Mouse (Mus musculus): ENCODE results near the gene Gnb4.
A peak's percentile ranks its signal among the peaks of the same experiment; 100 is the strongest.

Gnb4 gene

DNA sequence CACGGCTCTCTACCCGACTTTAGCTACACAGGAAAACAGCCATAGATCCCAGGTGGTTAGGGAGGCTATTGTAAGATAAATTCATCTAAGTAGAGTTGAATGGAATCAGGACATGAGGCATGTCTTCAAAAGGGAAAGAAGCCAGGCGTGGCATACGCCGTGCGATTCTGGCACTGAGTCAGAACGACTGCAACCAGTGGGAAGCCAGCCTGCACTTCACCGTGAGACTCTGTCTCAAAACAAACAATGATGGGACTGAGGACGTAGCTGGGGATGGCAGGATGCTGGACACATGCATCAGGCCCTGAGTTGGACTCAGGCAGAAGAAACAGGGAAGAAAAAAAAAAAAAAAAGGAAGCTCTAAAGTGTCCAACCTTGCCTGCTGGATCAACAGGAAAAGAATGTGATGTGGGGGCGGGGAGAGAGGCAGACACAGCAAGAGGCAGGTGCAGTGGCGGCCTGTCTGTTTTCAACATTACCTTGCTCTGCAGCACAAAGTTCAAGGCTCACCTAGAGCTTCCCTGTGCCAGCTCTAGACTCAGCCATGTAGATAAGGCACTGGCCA lies 4.7 kb downstream of the Gnb4 start:
- peak; percentile 19 to 39 for DNase-seq

DNA sequence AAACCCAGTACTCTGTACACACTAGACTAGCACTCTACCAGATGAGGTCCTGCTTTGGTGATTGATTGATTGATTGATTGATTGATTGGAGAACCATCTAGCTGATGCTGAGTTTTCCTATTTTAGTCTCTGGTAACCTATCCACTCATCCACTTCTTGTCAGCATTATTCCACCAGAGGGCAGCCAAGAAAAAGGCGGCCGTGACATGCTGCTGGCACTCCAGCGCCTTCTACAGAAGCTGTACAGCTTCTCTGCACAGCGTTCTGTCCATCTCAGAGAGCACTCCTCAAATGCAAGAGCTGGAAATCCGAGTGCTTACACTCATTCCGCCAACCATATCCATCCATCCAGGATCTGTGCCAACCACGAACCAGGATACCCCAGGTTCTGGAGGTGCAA lies 5.8 kb downstream of the Gnb4 start:
- DNase-seq, result peak; percentile 56 to 70

DNA sequence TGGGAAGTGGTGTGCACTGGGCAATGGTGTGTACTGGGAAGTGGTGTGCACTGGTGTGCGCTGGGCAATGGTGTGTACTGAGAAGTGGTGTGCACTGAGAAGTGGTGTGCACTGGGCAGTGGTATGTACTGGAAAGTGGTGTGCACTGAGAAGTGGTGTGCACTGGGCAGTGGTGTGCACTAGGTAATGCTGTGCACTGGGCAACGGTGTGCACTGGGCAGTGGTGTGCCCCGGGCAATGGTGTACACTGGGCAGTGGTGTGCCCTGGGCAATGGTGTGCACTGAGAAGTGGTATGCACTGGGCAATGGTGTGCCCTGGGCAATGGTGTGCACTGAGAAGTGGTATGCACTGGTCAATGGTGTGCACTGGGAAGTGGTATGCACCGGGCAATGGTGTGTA lies 7.2 kb downstream of the Gnb4 start:
- DNase-seq, result no peak

DNA sequence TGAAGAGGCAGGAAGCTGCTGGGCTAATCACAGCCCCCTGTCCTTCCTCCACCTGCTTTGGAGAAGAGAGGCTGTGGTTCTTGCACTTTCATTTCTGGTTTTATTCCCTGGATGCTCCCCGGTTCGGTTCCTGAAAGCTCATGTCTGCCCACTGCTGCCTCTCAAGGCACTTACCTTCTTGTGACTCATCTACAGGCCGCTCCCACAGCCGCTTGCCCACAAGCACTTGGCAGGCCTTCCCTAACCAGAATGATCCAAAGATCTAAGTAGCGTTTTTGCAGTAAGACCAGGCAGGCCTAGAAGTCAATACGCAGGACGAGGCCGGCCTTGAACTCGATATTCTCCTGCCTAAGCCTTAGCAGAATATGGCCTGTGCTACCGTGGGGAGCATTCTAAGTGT lies 15.3 kb downstream of the Gnb4 start:
- DNase-seq, result no peak

DNA sequence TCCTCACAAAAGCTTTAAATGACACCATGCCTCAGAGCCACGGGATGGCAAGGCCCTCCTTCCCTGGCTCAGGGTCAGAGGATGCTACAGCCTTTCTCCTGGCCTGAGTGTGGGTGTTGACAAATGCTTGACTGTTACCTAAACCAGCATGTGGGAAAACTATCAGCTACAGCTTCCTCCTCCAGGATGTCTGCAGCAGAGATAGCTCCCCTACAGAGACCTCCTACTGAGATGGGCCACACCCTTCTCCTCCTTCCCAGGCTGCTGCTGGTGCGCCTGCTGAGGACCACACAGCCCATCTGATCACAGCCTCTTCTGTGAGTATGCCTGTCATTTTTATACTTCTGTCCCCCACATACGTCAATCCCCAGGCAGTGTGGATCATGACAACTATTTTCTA lies 17.1 kb downstream of the Gnb4 start:
- DNase-seq, result no peak

DNA sequence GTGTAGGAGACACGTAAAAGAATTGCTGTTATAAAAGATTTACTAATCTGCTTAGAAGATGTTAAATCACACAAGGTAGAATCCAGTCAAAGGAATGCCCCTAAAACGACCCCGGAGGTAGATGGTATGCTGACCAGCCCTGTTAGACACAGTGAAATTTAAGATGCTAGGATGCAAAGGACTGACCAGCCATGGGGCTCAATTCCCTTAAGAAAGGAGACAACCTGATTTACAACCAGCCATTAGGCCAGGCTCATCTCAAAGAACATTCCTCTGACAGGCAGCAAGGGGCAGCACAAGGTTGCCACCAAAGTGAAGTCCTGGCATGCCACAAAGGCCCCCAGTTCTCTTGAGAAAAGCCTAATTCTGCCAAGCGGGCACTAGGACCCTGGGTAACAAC lies 21.3 kb downstream of the Gnb4 start:
- no peak for DNase-seq

DNA sequence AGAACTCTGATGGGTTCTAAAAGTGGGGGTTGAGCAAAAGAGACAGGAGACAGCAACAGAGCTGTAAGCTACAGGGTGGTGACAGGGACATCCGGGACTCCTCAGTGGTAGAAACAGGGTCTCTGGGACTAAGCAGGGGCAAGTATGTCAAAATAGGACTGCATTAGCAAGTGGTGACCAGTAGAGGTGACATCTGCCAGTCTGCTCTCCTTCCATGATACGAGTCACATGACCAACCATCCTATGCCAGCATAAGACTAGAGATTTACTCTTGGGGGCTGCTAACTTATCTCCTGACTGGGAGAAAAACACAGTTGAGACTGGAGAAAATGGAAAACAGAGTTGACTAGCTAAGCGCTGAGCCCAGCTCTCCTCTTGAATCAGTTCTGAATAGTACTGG lies 30.1 kb downstream of the Gnb4 start:
- DNase-seq, result no peak

DNA sequence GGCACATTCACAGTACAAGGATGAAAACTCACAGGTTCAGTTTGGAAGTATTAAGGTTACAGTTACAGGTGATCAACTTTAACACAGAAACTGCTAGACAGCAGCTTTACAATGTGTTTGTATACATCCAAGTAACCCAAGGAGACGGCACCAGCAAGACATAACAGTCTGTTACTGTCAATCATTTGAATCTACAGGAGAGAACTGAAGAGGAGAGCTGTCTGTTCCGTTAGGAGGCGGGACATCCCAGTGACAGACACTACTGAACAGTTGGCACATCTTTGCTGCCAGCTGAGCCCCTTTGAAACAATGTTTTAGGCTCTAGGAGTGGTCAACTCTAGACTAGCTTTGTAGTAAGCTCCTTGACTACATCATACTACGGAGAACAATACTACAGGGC lies 32.9 kb downstream of the Gnb4 start:
- no peak for DNase-seq

DNA sequence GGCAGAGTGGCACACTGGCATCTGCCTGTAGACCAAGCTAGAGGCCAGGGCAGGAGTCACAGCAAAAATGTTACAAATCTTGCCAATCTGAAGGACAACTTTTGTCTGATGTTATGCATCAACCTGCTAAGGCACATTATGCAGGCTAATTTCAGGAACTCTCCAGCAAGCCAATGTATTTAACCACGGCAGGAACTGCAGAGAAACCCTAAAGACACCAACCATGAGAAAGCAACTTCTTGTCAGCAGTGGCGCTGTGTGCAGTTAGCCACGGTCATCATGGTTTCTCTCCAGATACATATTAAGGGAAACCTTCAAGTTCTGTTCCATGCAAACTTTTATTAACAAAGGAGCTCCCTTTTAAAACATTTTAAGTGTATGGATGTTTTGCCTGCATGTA lies 34.5 kb downstream of the Gnb4 start:
- no peak for DNase-seq

DNA sequence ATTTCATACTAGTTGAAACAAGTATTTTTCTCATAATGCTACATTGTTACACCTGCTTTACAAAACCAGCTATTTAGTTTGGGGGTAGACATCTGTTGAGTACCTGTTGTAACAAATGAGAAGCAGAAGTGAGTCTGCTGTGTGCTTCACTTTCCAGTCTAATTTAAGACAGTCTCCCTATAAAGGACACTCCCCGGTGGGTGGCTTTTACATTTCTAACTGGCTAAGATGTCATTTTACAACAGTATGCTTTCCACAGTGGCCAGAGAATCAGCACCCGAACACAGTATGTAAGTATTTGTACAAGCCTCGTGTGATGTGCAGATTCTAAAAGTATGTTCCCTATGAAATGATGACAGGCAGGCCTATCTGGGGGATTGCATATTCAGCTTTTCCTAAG lies 35.6 kb downstream of the Gnb4 start:
- DNase-seq, result no peak

DNA sequence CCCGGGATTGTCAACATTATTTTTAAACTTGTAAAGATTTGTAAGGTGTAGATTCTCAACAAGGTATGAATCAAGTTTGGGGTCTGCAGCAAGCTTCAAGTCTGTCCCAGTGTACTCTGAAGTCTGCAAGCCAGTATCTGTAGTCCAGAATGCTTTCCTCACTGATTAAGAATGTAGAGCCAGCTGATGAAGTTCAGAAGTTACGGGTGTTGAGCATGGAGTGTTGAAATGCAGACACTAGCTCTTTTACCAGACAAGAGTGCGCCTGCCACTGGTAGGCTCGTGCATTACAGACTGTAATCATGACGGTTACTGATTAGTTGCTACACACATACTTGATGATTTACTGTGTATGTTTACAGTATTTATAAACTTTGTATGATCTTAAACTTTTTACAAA lies 37.6 kb downstream of the Gnb4 start:
- DNase-seq, result no peak

DNA sequence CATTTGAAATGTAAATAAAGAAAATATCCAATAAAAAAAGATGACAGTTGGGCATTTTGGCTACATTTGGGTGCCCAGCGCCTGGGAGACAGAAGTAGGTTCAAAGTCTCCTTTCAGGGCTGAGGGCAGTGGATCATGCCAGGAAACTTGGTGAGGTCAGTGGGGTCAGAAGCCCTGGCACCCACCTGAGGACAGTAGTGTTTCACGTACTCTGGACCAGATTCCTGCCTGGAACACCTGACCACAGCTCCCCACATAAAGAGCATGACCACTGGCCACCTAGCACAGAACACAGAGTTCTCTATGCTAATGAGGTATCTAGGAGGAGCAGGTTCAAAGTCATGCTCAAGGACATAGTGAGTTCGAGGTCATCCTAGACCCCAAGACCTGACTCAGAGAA lies 41.2 kb downstream of the Gnb4 start:
- DNase-seq, result no peak

DNA sequence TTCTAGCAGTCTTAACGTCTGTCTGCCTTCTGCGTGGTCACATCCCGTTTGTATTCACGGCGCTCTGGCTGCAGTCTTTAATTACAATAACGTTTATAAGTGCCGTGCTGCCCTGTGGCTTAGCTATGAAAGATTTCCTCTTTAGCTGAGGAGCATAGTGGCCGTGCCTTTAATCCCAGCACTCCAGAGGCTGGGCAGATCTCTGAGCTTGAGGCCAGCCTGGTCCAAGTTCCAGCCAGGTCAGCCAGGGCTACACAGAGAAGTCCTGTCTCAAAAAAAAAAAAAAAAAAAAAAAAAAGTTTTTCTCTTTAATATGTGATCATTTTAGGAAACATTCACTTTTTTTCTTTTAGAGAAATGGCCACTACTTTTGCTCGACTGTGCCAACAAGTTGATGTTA lies 42.5 kb downstream of the Gnb4 start:
- no peak for DNase-seq

DNA sequence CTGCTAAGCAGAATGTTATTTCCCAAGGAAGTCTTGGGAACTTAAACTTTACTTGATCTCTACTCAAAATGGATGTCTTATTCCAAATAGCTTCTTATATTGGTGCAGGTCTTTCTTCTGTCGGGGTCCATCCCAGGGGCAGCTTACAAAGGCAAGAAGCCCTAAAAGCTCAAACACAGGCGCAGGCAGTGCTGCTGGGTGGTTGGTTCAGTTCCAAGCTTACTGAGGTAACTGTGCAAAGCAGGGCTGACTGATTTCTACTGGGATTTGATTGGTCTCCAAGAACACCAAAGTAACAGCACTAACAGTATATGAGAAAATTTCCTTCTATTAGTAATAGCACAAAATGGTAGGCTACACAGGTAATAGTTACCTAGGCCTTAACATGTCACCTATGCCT lies 43.3 kb downstream of the Gnb4 start:
- no peak for DNase-seq

DNA sequence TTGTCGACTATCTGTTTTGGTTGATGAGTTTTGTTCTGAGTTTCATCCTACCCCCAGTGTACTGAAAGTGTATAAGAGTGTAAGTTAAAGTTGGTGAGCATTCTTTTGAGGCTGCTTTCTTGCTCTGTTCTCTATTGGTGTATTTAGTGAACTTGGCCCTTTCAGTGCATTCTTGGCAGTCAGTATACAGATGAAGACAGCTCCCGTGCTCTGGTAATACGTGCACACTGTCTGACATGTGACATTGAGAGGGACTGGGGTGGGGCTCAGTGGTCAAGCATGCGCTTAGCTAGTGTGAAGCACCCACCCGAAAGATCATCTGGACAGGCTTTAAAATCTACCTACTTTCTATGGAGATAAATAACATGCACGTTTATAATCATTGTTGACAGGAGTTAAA lies 53.0 kb downstream of the Gnb4 start:
- no peak for DNase-seq

DNA sequence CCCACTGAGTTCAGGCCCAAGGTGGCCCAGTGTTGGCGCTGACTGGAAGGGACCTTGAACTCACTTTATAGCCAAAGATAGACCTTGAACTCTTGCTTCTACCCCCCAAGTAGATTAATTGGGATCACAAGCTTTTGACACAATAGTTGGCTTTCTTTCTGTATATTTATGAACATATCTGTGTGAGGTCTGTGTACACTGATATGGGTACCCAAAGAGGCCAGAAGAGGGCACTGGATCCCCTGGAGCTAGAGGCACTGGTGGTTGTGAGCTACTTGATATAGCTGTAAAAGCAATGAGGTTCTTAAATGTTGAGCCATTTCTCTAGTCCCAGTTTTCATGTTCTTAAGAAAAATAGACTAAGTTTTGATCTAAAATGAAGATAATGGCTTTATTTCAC lies 63.3 kb downstream of the Gnb4 start:
- no peak for DNase-seq

DNA sequence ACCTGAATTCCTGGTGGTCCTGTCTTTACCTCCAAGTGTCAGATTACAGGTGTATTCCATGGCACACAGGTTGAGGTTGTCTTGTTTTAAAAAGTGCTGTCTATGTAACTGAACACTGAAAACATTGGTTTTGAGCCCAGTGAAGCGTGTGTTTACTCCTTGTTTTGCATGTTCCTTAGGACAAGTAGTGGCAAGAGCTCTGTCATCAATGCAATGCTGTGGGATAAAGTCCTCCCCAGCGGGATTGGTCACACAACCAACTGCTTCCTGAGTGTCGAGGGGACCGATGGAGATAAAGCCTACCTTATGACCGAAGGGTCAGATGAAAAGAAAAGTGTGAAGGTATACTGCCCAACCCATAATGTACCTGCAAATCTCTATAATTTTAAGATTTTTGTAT lies 78.3 kb downstream of the Gnb4 start:
- no peak for DNase-seq

DNA sequence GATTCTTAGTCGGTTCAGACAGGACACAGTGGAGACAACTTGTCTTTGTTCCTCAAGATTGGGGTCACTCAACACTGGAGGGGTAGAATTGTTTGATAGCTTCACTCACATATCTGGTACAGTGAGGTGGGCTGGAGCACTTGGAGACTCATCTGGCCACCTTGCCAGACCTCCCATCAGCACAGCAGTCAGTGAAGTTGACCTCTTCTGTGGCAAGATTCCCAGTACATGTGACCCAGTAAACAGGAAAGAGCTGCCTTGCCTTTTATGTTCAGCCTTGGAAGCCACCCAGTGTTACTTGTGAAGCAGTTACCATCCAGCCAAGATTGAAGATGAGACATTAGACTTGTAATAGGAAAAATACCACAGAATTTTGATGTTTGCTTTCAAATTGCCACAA lies 78.8 kb downstream of the Gnb4 start:
- DNase-seq, result peak; percentile 37 to 38

DNA sequence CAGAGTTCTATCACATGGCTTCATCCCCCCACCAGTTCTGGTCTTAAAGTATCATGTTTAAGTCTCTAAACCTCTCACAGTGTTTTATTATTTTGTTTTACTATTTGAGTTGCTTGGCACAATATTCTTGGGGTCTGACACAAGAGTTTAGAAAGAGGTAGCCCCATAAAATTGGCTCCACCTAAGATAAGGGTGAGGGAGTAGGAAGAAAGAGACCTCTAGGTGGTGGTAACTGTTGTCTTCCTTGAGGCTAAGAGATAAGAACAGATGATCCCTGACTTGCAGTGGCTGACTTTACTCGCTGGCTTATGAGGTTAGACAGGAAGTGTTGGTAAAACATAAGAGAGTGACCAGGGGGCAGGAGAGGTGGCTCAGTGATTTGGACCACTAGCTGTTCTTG lies 80.7 kb downstream of the Gnb4 start:
- DNase-seq, result no peak

Data from lung, postnatal 4 days (tissue).